Mouse (Mus musculus) heart, postnatal 4 days (tissue): ENCODE data around the gene Adprh. TPM values are rescaled to one million over a fixed set of nuclear protein-coding genes. Genes with fewer than 3 reads are reported as not detected.
"Not testable (repeated sequence)": the region's sequence is repeated elsewhere in the genome, so short reads cannot be mapped to it uniquely, and the experiment has no call there.

Source experiments
- DNase-seq: peaks from one replicate; pipeline ENCODE4 v3.0.0; 2021
- total RNA-seq, 2 experiments: library from RNA; stranded (reverse); gene quantifications; 2 replicates each; pipeline ENCODE4 v1.2.3; 2021

Adprh gene
- total RNA-seq, 2 experiments from 2014 or later: 34.1 to 35.3 TPM

GRCm38 (mm10) chr16:38467091-38467916 lies 14.8 kb upstream of the Adprh start:
- DNase-seq: no peak

DNA sequence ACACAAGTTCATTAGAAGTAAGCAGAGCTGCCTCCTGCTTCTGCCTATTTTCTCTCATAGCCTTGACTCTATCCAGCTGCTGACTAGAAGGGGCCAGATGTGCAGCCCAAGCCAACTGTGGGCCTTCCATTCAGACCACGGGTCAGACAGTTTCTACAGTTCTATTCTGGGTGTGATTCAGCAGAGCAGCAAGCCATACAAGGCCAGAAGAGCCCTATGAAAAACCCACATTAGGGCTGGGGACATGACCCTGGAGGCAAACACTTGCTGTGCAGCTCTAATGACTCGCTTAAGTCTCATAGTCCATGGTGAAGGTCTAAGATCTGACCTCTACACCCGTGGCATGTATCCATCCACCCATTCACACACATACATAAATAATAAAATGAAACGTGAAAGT lies 13.6 kb upstream of the Adprh start:
- DNase-seq: no peak

GRCm38 (mm10) chr16:38463305-38463704 lies 10.8 kb upstream of the Adprh start:
- no peak for DNase-seq

DNA sequence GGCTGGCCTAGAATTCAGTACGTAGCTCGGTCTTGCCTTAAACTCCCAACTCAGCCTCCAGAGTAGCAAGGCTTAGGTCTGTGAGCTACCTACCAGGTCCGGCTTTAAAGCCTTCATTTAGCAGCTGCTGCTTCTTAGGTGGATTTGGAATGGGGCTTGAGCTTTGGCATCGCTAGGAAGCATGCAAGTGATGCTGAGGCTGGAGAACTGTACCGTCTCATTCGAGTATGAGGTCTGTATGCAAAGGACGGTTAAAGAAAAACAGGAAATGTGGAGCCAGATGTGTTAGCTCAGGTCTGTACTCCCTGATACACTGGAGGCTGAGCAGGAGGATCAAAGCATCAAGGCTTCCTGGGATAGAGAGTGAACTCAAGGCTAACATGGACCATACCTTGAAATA lies 9.7 kb upstream of the Adprh start:
- no peak for DNase-seq

- DNase-seq: no peak
Observed at GRCm38 (mm10) chr16:38461749-38462148, 9.2 kb upstream of the Adprh start.

DNA sequence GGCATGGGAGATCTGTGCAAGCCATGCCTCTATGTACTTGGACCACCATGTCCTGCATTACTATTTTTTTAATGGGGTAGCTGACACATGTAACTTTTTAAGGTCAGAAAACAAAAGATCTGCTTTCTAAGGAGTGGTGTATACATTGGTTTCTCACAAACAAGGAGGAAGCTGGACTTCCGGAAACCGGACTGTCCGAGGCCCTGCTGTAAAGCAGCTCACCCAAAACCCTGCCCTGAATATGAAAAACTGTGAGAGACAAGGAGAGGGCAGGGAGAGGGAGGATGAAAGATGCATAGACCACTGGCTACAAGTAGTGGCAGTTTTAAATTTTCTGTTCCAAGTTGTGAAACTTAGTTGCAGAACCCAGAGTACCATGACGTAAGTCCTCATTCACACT lies 7.5 kb upstream of the Adprh start:
- DNase-seq: no peak

DNA sequence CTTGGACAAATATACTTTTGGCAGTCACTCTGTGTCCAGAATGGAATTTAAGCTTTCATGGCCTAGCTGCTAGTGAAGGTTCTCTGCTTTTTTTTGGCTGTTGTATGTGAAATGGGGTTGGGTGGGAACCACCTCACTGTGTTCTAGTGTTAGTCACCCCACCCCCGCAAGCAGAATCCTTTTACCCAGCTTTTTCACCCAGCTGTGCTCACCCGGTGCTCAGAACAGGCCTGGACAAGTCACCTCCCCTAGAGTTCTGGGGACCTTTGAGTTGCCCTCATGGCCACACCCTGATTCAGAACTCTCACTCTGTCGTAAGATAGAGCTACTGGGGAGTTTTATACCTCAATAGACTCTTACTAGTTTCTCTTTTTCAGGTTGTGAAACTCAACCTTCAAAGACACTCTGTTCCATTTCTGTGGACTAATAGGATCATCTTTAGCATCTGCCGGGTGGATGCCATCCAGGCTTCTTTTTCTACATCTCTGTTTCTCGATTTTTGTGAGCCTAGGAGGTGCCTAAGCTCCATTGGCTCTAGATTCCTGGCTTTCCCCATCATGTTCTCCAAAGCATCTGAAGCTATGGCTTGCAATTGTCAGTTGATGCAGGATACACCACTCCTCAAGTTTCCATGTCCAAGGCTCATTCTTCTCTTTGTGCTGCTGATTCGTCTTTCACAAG lies 6.2 kb upstream of the Adprh start:
- DNase-seq: no peak

DNA sequence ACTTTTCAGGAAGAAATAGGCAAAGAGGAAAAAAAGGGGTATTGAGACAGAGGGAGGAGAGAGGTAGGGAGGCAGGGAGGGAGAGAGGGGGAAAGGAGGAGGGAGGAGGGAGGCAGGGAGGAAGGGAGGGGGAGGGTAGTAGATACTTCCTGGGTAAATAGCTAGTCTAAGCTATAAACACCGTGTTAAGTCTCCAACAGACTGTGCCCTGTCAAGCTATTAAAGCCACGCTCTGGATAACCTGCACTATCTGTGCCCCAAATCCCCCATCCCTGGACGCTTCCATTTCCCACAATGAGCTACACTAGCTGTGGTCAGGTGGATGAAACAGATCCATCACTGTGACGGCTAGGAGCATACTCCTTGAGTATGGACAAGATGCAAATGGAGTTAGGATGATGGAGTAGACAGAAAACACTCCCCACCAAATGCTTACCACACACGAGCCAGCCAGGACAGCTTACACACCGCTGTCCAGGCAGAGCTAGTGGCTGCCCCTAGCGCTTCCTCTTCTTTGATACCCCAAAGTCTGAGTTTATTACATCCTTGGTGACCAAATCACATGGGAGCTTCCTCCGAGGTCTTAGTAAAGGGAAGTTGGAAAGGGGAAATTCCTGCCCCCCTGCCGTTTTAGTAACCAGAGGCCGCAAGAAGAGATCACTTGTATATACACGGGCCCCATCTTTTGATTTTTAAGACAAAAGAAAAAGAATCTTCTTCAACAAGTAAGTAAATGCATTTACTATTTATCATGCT lies 4.5 kb upstream of the Adprh start:
- DNase-seq: no peak

- no peak for DNase-seq
Observed at GRCm38 (mm10) chr16:38455511-38456418, 3.3 kb upstream of the Adprh start, which contains the start of gene Cd80. TSS of gene Cd80 (plus strand) at chr16:38455561.

- DNase-seq: no peak
Observed at GRCm38 (mm10) chr16:38454533-38455254, 2.2 kb upstream of the Adprh start.

GRCm38 (mm10) chr16:38453952-38454351 lies 1.4 kb upstream of the Adprh start:
- DNase-seq: no peak

GRCm38 (mm10) chr16:38453203-38453553 lies 675 bp upstream of the Adprh start:
- DNase-seq: no peak

DNA sequence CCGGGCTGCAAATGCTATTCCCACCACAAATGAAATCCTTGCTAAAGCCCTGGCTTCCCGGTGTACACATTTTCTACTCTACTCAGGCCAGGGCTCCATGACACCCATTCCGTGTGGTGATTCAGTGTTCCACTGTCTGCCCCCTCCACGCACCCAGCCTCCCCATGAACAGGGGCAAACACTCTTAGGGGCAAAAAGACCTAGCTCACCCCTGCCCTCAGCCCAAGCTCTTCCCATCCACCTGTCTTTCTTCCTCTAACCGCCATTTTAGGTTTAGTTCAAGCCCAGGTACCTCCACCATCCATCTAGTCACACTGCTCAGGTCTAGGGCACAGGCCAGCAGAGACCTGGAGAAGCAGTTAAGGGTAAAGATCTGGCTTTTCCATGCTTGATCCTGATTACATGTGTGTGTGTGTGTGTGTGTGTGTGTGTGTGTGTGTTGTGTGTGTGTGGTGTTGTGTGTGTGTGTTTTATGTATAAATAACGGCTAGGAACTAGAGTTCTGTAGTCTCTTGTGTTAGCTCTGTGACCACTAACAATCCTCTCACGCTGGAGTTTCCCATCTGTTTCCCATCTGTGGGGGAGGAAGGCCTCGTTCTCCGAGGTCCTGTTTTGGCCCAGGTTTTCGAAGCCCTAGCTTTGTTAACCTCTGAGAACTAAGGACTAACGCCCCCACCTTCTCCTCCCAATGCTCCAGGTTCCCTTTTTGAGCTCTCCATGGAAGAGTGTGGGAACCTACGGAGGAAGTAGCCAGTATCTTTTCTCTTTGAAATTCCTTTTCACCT lies 890 bp downstream of the Adprh start:
- DNase-seq: peak; percentile 18

DNA sequence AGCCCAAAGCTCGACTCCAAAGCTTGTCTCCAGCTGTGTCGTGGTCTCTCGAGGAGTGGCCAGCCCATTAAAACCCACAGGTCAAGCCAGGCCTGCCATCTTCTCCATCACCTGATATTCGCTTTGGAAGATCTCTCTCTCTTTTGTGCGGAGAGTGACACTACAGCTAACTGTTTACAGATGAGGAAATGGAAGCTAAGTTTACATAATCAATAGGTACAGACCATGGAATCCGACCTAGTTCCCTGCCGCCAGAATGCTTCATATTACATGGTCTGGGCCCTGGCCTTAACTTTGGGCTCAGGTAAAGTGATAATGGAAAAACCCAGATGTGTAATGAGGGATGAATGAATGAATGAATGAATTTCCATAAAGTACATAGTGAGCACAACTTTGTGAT lies 1.8 kb downstream of the Adprh start:
- DNase-seq: no peak

- DNase-seq: no peak
Observed at GRCm38 (mm10) chr16:38448458-38448857, 4.0 kb downstream of the Adprh start.

DNA sequence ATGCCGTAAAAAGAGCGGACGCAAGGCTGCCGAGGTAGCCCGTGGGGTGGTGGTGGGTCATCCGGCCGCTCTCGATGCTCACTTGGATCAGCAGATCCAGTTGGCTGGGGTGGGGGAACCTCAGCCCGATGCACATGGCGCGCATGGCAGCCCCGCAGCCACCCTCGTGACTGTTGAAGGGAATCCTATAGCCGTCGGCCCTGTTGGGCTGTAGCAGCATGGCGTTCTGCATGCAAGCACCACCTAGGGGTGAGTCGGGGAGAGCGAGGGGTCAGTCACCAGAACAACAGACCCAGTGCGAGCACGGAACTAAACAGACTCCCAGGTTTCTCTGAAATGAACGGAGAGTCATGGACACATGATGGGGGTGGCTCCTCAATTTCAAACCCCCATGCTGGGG lies 5.1 kb downstream of the Adprh start:
- no peak for DNase-seq

DNA sequence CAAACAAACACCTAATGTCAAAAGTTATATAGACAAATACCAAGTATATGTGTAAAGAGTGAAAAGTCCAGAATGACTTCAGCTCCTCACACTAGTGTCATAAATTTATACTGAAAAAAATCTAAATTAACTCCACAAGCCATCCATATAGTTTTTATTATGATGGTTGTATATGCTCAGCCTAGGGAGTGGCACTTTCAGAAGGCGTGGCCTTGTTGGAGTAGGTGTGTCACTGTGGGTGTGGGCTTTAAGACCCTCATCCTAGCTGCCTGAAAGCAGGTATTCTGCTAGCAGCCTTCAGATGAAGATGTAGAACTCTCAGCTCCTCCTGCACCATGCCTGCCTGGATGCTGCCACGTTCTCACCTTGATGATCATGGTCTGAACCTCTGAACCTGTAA lies 6.4 kb downstream of the Adprh start:
- DNase-seq: not testable (repeated sequence)

DNA sequence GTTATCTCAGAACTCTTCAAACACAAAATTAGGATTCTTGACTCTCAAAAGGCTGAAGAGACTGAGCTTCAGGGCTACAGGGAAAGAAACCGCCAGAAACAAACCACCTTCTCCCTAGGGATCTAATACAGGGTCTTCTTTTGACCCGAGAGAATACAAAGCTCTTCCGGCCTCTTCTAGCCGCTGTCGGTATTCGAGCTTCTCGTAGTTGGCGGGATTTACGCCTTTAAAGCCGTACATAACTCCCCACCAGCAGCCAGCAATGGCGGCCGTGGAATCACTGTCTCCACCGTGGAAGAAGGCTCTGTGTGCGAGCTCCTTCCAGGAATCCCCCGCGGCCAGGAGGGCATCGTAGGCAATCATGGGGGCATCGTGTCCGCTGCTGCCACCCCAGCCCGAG lies 6.9 kb downstream of the Adprh start:
- DNase-seq: no peak

- no peak for DNase-seq
Observed at GRCm38 (mm10) chr16:38445046-38445445, 7.5 kb downstream of the Adprh start.

DNA sequence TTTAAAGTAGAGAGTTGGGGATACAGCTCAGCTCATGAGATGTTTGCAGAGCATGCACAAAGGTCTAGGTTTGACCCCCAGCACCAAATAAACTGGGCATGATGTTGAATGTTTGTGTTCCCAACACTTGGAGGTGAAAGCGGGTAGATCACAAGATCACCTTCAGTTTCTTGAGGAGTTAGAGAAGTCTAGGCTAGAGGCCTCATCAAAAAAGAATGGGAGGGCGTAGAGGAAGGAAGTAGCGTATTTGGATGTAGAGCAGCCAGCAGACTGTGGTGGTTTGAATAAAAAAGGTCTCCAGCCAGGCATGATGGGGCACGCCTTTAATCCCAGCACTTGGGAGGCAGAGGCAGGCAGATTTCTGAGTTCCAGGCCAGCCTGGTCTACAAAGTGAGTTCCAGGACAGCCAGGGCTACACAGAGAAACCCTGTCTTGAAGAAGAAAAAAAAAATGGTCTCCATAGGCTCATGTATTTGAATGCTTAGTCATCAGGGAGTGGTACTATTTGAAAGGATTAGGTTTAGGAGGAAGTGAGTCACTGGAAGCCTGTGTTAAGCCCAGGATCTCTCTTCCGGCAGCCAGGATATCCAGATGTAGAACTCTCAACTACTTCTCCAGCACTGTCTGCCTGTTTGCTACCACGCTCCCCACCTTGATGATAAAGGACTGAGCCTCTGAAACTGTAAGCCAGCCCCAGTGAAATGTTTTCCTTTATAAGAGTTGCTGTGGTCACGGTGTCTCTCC lies 8.6 kb downstream of the Adprh start:
- no peak for DNase-seq
